Mouse (Mus musculus): ENCODE data around the gene Olfr1348.
"Not testable (repeated sequence)": the region's sequence is repeated elsewhere in the genome, so short reads cannot be mapped to it uniquely, and the experiment has no call there.

Gene Olfr1348

GRCm38 (mm10) chr7:6508648-6509047 lies at the start of gene Olfr1348:
Olfr1348 (minus strand) TSS chr7:6508748.
- DNase-seq (ENCODE audit: low spot score in 2 of 2), result no peak

GRCm38 (mm10) chr7:6526141-6526540 lies 17.6 kb upstream of the Olfr1348 start:
- no peak for DNase-seq (ENCODE audit: low spot score in 2 of 2)

- DNase-seq (ENCODE audit: low spot score in 2 of 2), result no peak
Observed at GRCm38 (mm10) chr7:6525001-6525400, 16.5 kb upstream of the Olfr1348 start.

GRCm38 (mm10) chr7:6522850-6523249 lies 14.3 kb upstream of the Olfr1348 start, which contains the start of gene Olfr1349:
Olfr1349 (minus strand) TSS chr7:6522950.
- no peak for DNase-seq (ENCODE audit: low spot score in 2 of 2)

- no peak for DNase-seq (ENCODE audit: low spot score in 2 of 2)
Observed at GRCm38 (mm10) chr7:6521666-6522065, 13.1 kb upstream of the Olfr1348 start.

GRCm38 (mm10) chr7:6499655-6500054 lies 8.9 kb downstream of the Olfr1348 start, which contains the start of gene Olfr1347:
Olfr1347 (minus strand) TSS chr7:6499755.
- no peak for DNase-seq (ENCODE audit: low spot score in 2 of 2)

GRCm38 (mm10) chr7:6486841-6487240 lies 21.7 kb downstream of the Olfr1348 start, which contains the start of gene Olfr5:
Olfr5 (minus strand) TSS chr7:6486941.
- no peak for DNase-seq (ENCODE audit: low spot score in 2 of 2)

- DNase-seq (ENCODE audit: low spot score in 2 of 2), result not testable (repeated sequence)
Observed at GRCm38 (mm10) chr7:6477633-6478032, 30.9 kb downstream of the Olfr1348 start.

GRCm38 (mm10) chr7:6466951-6467350 lies 41.6 kb downstream of the Olfr1348 start, which contains the start of gene Olfr1346:
Olfr1346 (plus strand) TSS chr7:6467101.
- DNase-seq (ENCODE audit: low spot score in 2 of 2), result no peak

GRCm38 (mm10) chr7:6456399-6456798 lies 52.1 kb downstream of the Olfr1348 start:
- DNase-seq (ENCODE audit: low spot score in 2 of 2), result no peak

GRCm38 (mm10) chr7:6455868-6456267 lies 52.7 kb downstream of the Olfr1348 start, which contains the start of gene Olfr1336:
Olfr1336 (plus strand) TSS chr7:6456168.
- DNase-seq (ENCODE audit: low spot score in 2 of 2), result no peak
